Mouse (Mus musculus) neural tube, embryonic 11.5 days (tissue): ENCODE measurements around the gene Rab3il1. TPM values are rescaled to one million over a fixed set of nuclear protein-coding genes. Genes with fewer than 3 reads are reported as not detected.

ENCODE experiments used
- ATAC-seq: fragments of 200-750 bp; cut with Nextera tagmentation; 2 replicates; pipeline ENCODE4 v1.8.0; 2017; ENCODE audit warnings: moderate number of reproducible peaks, mild to moderate bottlenecking, moderate TSS enrichment, moderate library complexity; ENCODE audit not compliant: insufficient read depth, low FRiP score, low TSS enrichment
- DNase-seq: peaks from one replicate; pipeline ENCODE4 v3.0.0-alpha.2; 2015; ENCODE audit warnings: low spot score
- H3K27ac ChIP-seq: fragments of 300-500 bp; sonication (generic); 2 replicates; pipeline ENCODE4 v1.5.1; 2014; ENCODE audit warnings: low read depth, mild to moderate bottlenecking, low read length
- H3K27me3 ChIP-seq: fragments of 300-500 bp; sonication (generic); 2 replicates; pipeline ENCODE4 v1.6.1; 2014; ENCODE audit warnings: mild to moderate bottlenecking, low read length, mixed read lengths; ENCODE audit not compliant: control insufficient read depth, insufficient read depth
- H3K36me3 ChIP-seq: fragments of 300-500 bp; sonication (generic); 2 replicates; pipeline ENCODE4 v1.6.1; 2014; ENCODE audit warnings: mild to moderate bottlenecking, low read length, moderate library complexity, mixed read lengths; ENCODE audit not compliant: control insufficient read depth, insufficient read depth
- H3K4me1 ChIP-seq: fragments of 300-500 bp; sonication (generic); 2 replicates; pipeline ENCODE4 v1.6.1; 2014; ENCODE audit warnings: low read length, mixed read lengths; ENCODE audit not compliant: control insufficient read depth, insufficient read depth
- H3K4me2 ChIP-seq: fragments of 300-500 bp; sonication (generic); 2 replicates; pipeline ENCODE4 v1.6.1; 2014; ENCODE audit warnings: low read depth, mild to moderate bottlenecking, moderate library complexity
- H3K4me3 ChIP-seq: fragments of 300-500 bp; sonication (generic); 2 replicates; pipeline ENCODE4 v1.5.1; 2014; ENCODE audit warnings: low read depth, low read length
- H3K9ac ChIP-seq: fragments of 300-500 bp; sonication (generic); 2 replicates; pipeline ENCODE4 v1.6.1; 2014; ENCODE audit warnings: mild to moderate bottlenecking, low read length
- H3K9me3 ChIP-seq: fragments of 300-500 bp; sonication (generic); 2 replicates; pipeline ENCODE4 v1.6.1; 2016; ENCODE audit warnings: low read length; ENCODE audit not compliant: control insufficient read depth
- WGBS: fragments of 180-500 bp; shearing (Covaris S2); extraction: QIAGEN DNeasy Blood & Tissue Kit; methylation state at CpG from one replicate; pipeline ENCODE4 v1.1.7; 2014; 5-methylcytosine and 5-hydroxymethylcytosine counted together
- polyA plus RNA-seq: library from polyadenylated mRNA; unstranded; fragments of >200 nt; fragmentation: Nextera tagmentation; extraction: Ambion mirVana; gene quantifications from 2 replicates; pipeline ENCODE4 v1.2.1, GENCODE M21; 2014

The Rab3il1 gene
- polyA plus RNA-seq, 1 experiment from 2014 or later: 43.0 TPM

DNA sequence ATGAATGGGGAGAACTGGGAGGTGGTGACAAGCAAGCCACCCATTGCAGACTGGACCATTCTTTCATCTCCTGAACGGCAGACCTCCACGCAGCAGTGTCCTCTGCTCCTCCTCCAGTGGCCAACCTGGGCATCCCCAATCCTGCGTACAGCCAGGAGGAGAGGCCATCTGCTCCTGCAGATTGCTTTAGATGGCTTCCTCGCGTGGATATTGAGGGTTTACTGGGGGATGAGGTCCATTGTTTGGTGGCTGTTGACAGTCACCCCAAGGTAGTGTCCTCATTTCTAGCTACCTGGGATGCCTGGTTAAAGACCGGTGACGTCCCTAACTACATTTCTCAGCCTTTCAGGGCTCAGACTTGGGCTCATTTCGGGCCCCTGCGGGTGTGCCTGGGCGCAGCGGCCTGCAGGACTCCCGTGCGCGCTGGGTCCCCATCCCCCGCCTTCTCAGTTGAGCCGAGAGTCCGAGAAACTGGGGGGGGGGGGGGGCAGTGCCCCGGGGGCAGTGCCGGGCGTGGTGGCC, 39.5 kb downstream of the Rab3il1 start:
- H3K36me3 ChIP-seq: no peaks in the 10 kb centered on the region
- H3K9ac ChIP-seq: peak overlapping the region; percentile 63
- H3K4me2 ChIP-seq: peak overlapping the region; percentile 99
- no peak for DNase-seq
- peaks cover 7% of the 10 kb centered on the region; the same call in 1 of the 2 replicates for H3K4me1 ChIP-seq
- WGBS: 5% methylated on average over 20 of the region's 20 CpGs
- H3K27ac ChIP-seq: no peak overlapping the region
- peak overlapping the region; percentile 59 for H3K4me3 ChIP-seq
- H3K9me3 ChIP-seq: no peaks in the 10 kb centered on the region
- no peak; the same call in none of the 2 replicates for ATAC-seq
- H3K27me3 ChIP-seq: no peaks in the 10 kb centered on the region

GRCm38 (mm10) chr19:10041388-10042148, 40.1 kb downstream of the Rab3il1 start, which contains the start of gene Fads3:
Fads3 (plus strand) TSS chr19:10041569.
- Histone ChIP-seq H3K4me3 (peak within 1 kb of the TSS; percentile 59), H3K27me3 (no peaks in the 10 kb centered on the region), H3K9me3 (no peaks in the 10 kb centered on the region), H3K4me2 (peak within 1 kb of the TSS; percentile 99), H3K36me3 (no peaks in the 10 kb centered on the region), H3K9ac (peak within 1 kb of the TSS; percentile 63), H3K4me1 (peaks cover 7% of the 10 kb centered on the region; the same call in 1 of the 2 replicates), H3K27ac (no peak within 1 kb of the TSS)
- ATAC-seq (peak; percentile 92), DNase-seq (peak; percentile 78)
- WGBS: under 1% methylated on average over 55 of the region's 69 CpGs

DNA sequence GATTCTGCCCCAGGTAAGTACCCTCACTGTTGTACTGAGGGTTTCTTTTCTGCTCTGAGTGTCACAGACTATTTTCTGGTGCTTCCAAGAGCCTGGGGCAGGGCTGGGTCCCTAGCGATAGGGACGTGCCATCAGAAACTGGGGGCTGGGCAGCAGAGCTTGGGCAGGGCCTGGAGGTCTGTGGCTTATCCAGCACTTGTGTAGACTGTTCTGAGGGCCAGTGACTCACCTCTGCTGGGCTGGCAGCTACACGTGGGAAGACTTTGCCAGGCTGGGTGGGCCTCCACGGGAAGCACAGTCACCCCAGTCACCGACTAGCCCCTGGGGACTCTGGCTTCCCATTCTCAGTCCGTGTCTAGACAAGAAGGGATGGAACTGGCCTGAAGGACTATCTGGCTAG, 40.8 kb downstream of the Rab3il1 start:
- H3K4me3 ChIP-seq: peak overlapping the region; percentile 59
- no peak overlapping the region for H3K27ac ChIP-seq
- H3K27me3 ChIP-seq: no peaks in the 10 kb centered on the region
- H3K9ac ChIP-seq: no peak overlapping the region; the same call in 1 of the 2 replicates
- WGBS: 62% methylated on average over 6 of the region's 6 CpGs
- H3K4me2 ChIP-seq: peak overlapping the region; percentile 99
- DNase-seq (no peak), ATAC-seq (no peak)
- peaks cover 7% of the 10 kb centered on the region; the same call in 1 of the 2 replicates for H3K4me1 ChIP-seq
- no peaks in the 10 kb centered on the region for H3K9me3 ChIP-seq
- no peaks in the 10 kb centered on the region for H3K36me3 ChIP-seq

DNA sequence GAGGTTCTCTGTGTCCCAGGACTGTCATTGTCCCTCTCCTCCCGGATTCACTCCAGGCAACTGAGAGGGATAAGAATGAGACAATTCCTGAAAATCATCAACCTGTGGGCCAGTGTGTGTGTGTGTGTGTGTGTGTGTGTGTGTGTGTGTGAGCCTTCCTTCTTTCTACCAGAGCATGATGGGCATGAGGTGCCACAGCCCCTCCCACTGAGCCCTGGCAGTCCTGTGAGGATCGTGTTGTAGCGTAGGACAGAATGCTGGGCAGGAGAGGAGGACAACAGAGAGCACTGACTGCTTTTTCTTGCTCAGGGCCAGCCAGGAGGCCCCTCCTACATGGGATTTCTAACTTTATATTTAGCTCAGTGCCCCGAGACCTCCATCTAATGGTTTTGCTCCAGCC, 41.3 kb downstream of the Rab3il1 start:
- no peaks in the 10 kb centered on the region for H3K27me3 ChIP-seq
- no peaks in the 10 kb centered on the region for H3K36me3 ChIP-seq
- H3K4me2 ChIP-seq: no peak overlapping the region; the same call in 1 of the 2 replicates
- H3K9me3 ChIP-seq: no peaks in the 10 kb centered on the region
- H3K27ac ChIP-seq: no peak overlapping the region
- peaks cover 7% of the 10 kb centered on the region; the same call in 1 of the 2 replicates for H3K4me1 ChIP-seq
- DNase-seq (no peak), ATAC-seq (no peak)
- H3K4me3 ChIP-seq: no peak overlapping the region
- no peak overlapping the region for H3K9ac ChIP-seq
- 91% methylated on average over 4 of the region's 4 CpGs for WGBS

DNA sequence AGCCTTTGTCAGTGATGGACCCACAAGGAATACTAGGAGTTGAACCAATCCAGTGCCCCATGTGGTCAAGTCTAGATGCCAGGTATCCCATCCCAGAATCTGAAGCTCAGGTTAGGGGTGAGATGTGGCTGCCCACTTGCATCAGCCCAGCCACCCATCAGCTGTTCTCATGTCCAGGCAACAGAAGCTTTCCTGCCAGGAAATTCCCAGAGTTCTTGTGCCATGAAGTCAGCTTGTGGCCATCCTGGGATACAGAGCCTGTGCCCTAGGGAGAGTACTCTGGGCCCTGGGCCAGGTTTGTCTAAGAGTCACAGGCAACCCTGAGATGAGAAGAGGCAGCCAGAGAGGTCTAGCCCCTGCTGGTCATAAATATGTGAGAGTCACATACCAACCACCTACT, 42.2 kb downstream of the Rab3il1 start:
- no peak overlapping the region for H3K27ac ChIP-seq
- H3K27me3 ChIP-seq: no peaks in the 10 kb centered on the region
- no peaks in the 10 kb centered on the region for H3K9me3 ChIP-seq
- no peak overlapping the region for H3K4me3 ChIP-seq
- DNase-seq: no peak
- no peak for ATAC-seq
- peaks cover 7% of the 10 kb centered on the region; the same call in 1 of the 2 replicates for H3K4me1 ChIP-seq
- H3K36me3 ChIP-seq: no peaks in the 10 kb centered on the region
- no peak overlapping the region for H3K4me2 ChIP-seq
- no peak overlapping the region for H3K9ac ChIP-seq

DNA sequence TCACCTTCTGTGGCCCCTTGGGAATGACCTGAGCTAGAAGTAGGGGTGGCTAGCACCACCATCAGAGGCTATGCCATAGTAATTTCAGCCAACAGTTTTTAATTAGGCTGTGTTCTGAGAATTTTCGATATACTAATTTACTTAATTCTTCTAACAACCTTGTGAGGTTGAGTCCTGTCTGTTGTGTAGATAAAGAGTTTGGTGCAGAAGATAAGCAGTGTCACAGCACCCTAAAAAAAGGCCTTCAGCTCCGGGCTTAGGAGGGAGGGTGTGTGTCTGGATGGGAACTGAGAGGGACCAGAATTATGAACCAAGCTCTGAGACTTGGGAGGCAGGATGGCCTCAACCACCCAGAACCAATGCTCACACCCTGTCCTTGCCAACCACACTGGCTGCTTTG, 44.2 kb downstream of the Rab3il1 start:
- no peak overlapping the region for H3K4me3 ChIP-seq

DNA sequence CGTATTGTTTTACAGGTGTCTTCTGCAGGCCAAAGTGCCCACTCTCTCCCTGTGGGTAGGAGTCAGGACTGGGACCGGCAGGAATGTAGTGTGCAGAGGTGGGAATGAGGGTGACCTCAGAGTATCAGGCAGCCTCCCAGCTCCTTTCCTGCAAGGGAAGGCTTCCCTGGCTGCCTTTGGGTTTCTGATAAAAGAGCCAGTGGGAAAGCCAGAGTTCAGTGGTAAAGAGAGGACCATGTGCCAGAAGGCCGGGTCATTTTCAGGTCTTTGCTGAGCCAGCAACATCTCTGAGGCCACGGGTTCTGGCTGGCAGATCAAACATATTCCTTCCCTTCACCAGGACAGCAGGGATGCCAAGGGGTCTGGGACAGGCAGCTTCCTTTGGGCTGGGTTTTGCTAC, 44.9 kb downstream of the Rab3il1 start:
- no peak overlapping the region for H3K9ac ChIP-seq
- WGBS: 68% methylated on average over 4 of the region's 4 CpGs
- DNase-seq (no peak), ATAC-seq (no peak)
- no peak overlapping the region for H3K27ac ChIP-seq
- H3K4me1 ChIP-seq: peaks cover 7% of the 10 kb centered on the region; the same call in 1 of the 2 replicates
- H3K4me3 ChIP-seq: no peak overlapping the region
- H3K27me3 ChIP-seq: no peaks in the 10 kb centered on the region
- H3K4me2 ChIP-seq: no peak overlapping the region
- no peaks in the 10 kb centered on the region for H3K36me3 ChIP-seq
- no peaks in the 10 kb centered on the region for H3K9me3 ChIP-seq

More for the DNA sequence above, 44.2 kb downstream of the Rab3il1 start:
- ATAC-seq: no peak
- peaks cover 7% of the 10 kb centered on the region; the same call in 1 of the 2 replicates for H3K4me1 ChIP-seq
- no peak for DNase-seq
- H3K9me3 ChIP-seq: no peaks in the 10 kb centered on the region
- no peaks in the 10 kb centered on the region for H3K36me3 ChIP-seq
- no peak overlapping the region for H3K9ac ChIP-seq
- H3K27me3 ChIP-seq: no peaks in the 10 kb centered on the region
- 84% methylated on average over 2 of the region's 2 CpGs for WGBS
- H3K27ac ChIP-seq: no peak overlapping the region
- no peak overlapping the region for H3K4me2 ChIP-seq

- no peaks in the 10 kb centered on the region for H3K36me3 ChIP-seq
- ATAC-seq (no peak), DNase-seq (no peak)
- H3K4me3 ChIP-seq: no peak overlapping the region
- H3K27ac ChIP-seq: no peak overlapping the region
- H3K4me1 ChIP-seq: peaks cover 3% of the 10 kb centered on the region; the same call in 1 of the 2 replicates
- no peaks in the 10 kb centered on the region for H3K9me3 ChIP-seq
- H3K4me2 ChIP-seq: no peak overlapping the region
- H3K27me3 ChIP-seq: no peaks in the 10 kb centered on the region
- 58% methylated on average over 3 of the region's 3 CpGs for WGBS
- H3K9ac ChIP-seq: no peak overlapping the region
Observed at GRCm38 (mm10) chr19:10046983-10047382, 45.5 kb downstream of the Rab3il1 start.

- Histone ChIP-seq H3K4me2 (no peak overlapping the region), H3K4me1 (no peaks in the 10 kb centered on the region), H3K36me3 (no peaks in the 10 kb centered on the region), H3K27me3 (no peaks in the 10 kb centered on the region), H3K9ac (no peak overlapping the region), H3K4me3 (no peak overlapping the region), H3K27ac (no peak overlapping the region), H3K9me3 (no peaks in the 10 kb centered on the region)
- ATAC-seq (no peak), DNase-seq (no peak)
Observed at GRCm38 (mm10) chr19:10049533-10049932, 48.1 kb downstream of the Rab3il1 start.
